Mouse (Mus musculus): ENCODE data around the gene Gabrb3. TPM values are rescaled to one million over a fixed set of nuclear protein-coding genes. Genes with fewer than 3 reads are reported as not detected.

Gene Gabrb3
- polyA plus RNA-seq, 1 experiment from 2014 or later = 22.8 TPM

DNA sequence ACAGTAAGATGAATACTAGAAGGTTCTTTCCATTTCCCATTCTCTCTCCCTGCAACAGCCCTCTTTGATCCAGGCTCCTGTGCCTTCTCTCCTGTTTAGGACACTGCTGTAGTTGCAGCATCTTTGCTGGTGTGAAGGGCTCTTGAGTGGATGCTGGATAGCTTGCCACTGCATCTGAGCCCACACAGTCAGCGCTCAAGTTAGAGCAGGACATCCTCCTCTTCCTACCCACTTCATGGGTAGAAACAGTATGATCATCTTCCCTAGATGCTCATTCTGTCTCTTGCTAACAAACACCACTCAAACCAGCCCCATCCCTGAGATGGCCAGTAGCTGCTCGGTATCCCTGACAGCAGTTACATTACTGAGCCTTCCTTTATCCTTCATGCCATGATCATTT, 227.9 kb downstream of the Gabrb3 start:
- H3K36me3 ChIP-seq = no peaks in the 10 kb centered on the region
- no peak overlapping the region for H3K4me2 ChIP-seq (replicated peaks)
- no peaks in the 10 kb centered on the region for H3K27me3 ChIP-seq (replicated peaks)
- H3K4me1 ChIP-seq = no peaks in the 10 kb centered on the region
- no peak overlapping the region for H3K27ac ChIP-seq
- 94% methylated on average over 2 of the region's 2 CpGs for WGBS
- no peak for ATAC-seq (ENCODE audit: low FRiP score, low read depth)
- no peaks in the 10 kb centered on the region for H3K9me3 ChIP-seq
- H3K4me3 ChIP-seq = no peak overlapping the region
- no peak overlapping the region for H3K9ac ChIP-seq

DNA sequence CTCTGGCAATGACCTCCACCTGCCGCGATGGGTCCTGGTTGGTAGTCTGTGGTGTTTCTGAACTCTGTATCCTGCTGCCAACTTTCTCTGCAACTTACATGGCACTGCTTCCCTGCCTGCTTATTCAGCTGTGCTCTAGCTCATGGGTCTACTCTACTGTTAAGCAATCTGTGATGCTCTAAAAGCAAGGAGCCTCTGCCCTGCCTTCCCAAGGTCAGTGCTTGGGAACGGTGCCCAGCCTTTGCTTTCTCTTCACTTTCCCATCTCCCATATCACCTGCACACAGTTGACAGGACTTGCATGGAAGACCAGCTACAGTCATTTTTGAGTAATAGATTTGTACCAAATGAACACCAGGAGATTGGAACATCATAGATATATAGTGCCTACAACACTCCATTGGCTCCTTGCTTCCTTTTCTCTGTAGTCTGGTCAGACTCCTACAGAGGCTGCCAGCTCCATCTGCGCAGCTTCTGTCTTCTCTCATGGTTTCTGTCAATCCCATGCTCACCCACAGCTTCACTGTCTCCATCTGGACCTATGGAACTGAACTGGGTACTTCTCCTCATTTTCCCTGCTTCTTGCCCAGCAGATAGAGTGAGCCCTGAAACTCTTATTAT, 228.8 kb downstream of the Gabrb3 start:
- Histone ChIP-seq H3K9me3 (no peaks in the 10 kb centered on the region), H3K27me3 (replicated peaks) (no peaks in the 10 kb centered on the region), H3K4me3 (no peak overlapping the region), H3K4me1 (no peaks in the 10 kb centered on the region), H3K27ac (no peak overlapping the region), H3K9ac (no peak overlapping the region), H3K4me2 (replicated peaks) (no peak overlapping the region), H3K36me3 (no peaks in the 10 kb centered on the region)
- ATAC-seq (ENCODE audit: low FRiP score, low read depth) = no peak
- 89% methylated on average over 4 of the region's 4 CpGs for WGBS

DNA sequence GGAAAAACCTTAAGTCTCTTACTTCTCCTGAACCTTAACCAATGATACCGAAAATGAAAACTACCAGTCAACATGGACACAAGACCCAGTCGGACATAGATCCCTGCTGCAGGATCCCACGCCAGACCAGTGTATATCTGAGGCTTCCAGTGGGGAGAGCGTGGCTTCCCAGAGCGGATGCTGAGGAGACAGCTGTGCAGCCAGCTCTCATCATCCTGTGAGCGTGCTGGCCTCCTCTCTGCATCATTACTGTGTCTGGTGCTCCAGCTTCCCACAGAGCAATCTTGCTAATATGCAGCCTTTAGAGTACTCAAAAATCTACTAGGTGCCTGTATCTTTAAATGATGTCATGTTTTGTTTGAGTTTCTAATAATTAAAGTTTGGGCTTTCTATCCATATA, 257.9 kb downstream of the Gabrb3 start:
- no peaks in the 10 kb centered on the region for H3K9me3 ChIP-seq
- no peak for ATAC-seq (ENCODE audit: low FRiP score, low read depth)
- WGBS = 85% methylated on average over 6 of the region's 6 CpGs
- no peaks in the 10 kb centered on the region for H3K27me3 ChIP-seq (replicated peaks)
- no peak overlapping the region for H3K9ac ChIP-seq
- H3K36me3 ChIP-seq = no peaks in the 10 kb centered on the region
- no peak overlapping the region for H3K27ac ChIP-seq
- H3K4me1 ChIP-seq = no peaks in the 10 kb centered on the region
- H3K4me2 ChIP-seq (replicated peaks) = no peak overlapping the region
- no peak overlapping the region for H3K4me3 ChIP-seq

DNA sequence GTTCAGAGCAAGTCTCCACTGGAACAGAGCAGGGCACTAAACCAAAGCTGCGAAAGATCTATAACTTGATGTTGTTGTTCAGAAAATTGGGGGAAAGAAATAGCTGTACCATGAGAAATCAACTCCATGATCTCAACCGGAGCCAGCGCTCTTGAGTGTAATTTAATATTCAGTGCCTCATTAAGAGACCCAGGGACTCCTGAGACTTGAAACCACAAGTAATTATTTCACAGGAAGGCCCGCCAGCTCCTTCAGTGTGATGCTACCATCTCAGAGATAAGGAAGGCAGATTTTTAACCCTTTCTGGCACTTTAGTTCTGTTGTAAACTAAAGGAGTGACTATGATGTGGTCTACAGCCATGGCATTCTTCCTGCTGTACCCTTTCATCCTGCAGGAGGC, 270.3 kb downstream of the Gabrb3 start:
- no peak overlapping the region for H3K4me3 ChIP-seq
- ATAC-seq (ENCODE audit: low FRiP score, low read depth) = no peak
- no peak overlapping the region for H3K27ac ChIP-seq
- H3K4me1 ChIP-seq = no peaks in the 10 kb centered on the region
- 78% methylated on average over 4 of the region's 4 CpGs for WGBS
- no peak overlapping the region for H3K9ac ChIP-seq
- H3K9me3 ChIP-seq = no peaks in the 10 kb centered on the region
- H3K36me3 ChIP-seq = no peaks in the 10 kb centered on the region
- H3K27me3 ChIP-seq (replicated peaks) = no peaks in the 10 kb centered on the region
- no peak overlapping the region for H3K4me2 ChIP-seq (replicated peaks)

DNA sequence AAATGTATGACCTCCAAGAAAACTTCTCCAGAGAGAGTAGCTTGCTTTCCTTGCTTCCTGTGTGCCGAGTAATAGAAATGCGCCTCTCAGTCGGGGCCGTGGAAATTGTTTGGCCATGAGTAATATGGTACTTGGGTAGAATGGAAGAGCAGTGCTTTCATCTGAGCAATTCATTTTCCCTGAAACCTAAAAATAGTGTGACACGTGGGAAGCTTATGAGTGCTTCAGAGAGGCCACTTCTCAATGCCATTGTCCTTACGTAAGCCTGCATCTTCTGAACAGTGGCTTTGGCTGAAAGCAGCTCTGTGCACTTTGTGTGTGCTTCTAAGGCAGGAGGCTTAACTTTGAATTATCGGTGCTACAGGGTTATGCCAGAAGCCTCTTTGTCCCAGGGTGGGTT, 280.9 kb downstream of the Gabrb3 start:
- Histone ChIP-seq H3K4me2 (replicated peaks) (no peak overlapping the region), H3K27me3 (replicated peaks) (no peaks in the 10 kb centered on the region), H3K9me3 (no peaks in the 10 kb centered on the region), H3K27ac (no peak overlapping the region), H3K4me3 (no peak overlapping the region), H3K4me1 (no peaks in the 10 kb centered on the region), H3K9ac (no peak overlapping the region), H3K36me3 (no peaks in the 10 kb centered on the region)
- no peak for ATAC-seq (ENCODE audit: low FRiP score, low read depth)
- 84% methylated on average over 7 of the region's 7 CpGs for WGBS

DNA sequence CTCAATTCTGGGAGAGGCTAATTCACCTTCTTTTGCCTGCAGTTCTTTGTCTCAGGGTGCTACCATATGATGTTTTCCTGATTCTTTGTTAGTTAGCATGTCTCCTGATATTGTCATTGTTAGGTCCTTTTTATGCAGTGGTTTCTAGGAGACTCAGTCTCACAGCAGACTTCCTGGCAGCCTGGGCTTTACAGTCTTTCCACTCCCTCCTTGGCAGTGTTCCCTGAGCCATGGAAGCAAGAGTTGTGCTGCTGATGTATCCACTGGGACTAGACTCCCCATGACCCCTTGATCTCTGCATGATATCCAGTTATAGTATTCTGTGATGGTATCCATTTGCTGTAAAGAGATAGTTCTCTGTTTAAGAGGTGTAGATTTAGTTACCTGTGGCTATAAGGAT, 281.6 kb downstream of the Gabrb3 start:
- Histone ChIP-seq H3K27me3 (replicated peaks) (no peaks in the 10 kb centered on the region), H3K9me3 (no peaks in the 10 kb centered on the region), H3K4me1 (no peaks in the 10 kb centered on the region), H3K4me2 (replicated peaks) (no peak overlapping the region), H3K9ac (no peak overlapping the region), H3K27ac (no peak overlapping the region), H3K36me3 (no peaks in the 10 kb centered on the region), H3K4me3 (no peak overlapping the region)
- ATAC-seq (ENCODE audit: low FRiP score, low read depth) = no peak

DNA sequence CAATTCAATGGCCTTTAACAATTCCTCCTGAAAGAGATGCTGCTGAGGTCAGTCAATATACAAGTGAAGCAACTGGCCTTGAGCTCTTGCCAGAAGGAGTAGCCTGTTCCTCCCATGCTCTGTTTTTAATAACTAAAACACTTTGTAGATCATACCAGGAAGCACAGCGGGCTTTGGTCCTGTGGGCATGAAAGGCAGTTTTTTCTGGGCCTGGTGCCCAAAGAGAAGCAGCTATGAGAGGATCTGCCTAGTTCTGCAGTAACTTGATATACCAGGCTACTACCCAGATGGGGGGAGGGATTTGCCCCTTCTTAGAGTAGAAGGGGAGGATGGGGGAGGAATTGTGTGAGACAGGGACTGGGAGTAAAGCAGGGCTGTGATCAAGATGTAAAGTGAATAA, 284.1 kb downstream of the Gabrb3 start:
- Histone ChIP-seq H3K9me3 (no peaks in the 10 kb centered on the region), H3K4me3 (no peak overlapping the region), H3K36me3 (no peaks in the 10 kb centered on the region), H3K27ac (no peak overlapping the region), H3K4me2 (replicated peaks) (no peak overlapping the region), H3K27me3 (replicated peaks) (no peaks in the 10 kb centered on the region), H3K9ac (no peak overlapping the region), H3K4me1 (peaks cover 3% of the 10 kb centered on the region; the same call in 1 of the 2 replicates)
- no peak for ATAC-seq (ENCODE audit: low FRiP score, low read depth)
- 85% methylated on average over 1 of the region's 1 CpGs for WGBS

DNA sequence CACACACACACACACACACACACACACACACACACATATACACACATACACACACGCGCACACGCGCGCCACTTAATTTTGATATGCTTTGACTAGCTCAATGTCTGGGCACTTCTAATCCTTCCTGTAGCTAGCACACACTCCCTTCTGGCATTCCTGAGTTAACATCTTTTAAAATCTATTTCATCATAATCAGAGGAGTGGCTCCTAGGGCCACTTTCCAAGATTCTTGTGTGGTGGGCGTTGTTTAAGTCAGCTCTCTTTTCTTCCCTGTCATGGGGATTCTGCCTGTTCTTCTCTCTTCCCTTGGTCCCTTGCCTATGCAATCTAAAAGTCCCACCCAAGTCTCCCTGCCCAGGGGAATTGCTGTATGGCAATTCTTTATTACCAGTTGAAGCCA, 286.6 kb downstream of the Gabrb3 start:
- no peaks in the 10 kb centered on the region for H3K36me3 ChIP-seq
- H3K27me3 ChIP-seq (replicated peaks) = no peaks in the 10 kb centered on the region
- 96% methylated on average over 6 of the region's 6 CpGs for WGBS
- no peak overlapping the region for H3K27ac ChIP-seq
- H3K4me2 ChIP-seq (replicated peaks) = no peak overlapping the region
- no peak overlapping the region for H3K4me3 ChIP-seq
- H3K9me3 ChIP-seq = no peaks in the 10 kb centered on the region
- ATAC-seq (ENCODE audit: low FRiP score, low read depth) = no peak
- no peak overlapping the region for H3K9ac ChIP-seq
- H3K4me1 ChIP-seq = peaks cover 3% of the 10 kb centered on the region; the same call in 1 of the 2 replicates

DNA sequence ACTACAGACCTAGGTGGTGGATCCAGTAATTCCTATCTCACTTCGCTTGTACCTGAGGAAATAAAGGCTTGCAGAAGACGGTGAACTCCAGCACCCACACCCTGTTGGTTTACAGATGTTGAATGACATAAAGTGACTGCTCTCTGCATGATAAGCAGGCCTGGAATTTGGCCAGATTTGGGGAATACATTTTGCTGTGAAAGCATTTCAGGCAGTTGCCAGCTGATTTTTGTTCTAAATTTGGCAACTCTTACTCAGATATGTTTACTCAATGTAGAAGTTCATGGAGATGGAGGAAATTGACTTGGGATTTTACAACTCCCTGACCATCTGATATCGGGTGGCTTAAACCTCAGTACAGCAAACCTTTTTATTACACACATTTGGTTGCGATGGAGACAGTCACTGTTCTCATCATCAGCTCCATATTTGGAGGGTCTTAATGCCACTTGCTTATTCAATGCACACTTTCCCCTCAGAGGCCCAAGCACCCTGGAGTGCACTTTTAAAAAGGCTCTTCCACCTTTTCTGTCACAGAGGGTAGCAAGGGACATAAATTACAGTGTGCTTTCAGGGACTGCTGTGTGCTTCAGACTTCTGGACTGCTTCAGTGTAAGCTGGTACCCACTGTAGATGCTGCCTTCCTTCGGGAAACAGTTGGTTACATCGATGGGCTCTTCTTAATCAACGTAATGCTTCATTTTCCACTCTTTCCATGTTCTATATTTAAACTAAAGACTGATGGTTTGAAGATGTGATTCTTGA, 287.7 kb downstream of the Gabrb3 start:
- no peak overlapping the region for H3K4me3 ChIP-seq
- H3K4me2 ChIP-seq (replicated peaks) = no peak overlapping the region
- H3K9ac ChIP-seq = no peak overlapping the region
- H3K36me3 ChIP-seq = no peaks in the 10 kb centered on the region
- H3K9me3 ChIP-seq = no peaks in the 10 kb centered on the region
- no peak overlapping the region for H3K27ac ChIP-seq
- no peaks in the 10 kb centered on the region for H3K27me3 ChIP-seq (replicated peaks)
- H3K4me1 ChIP-seq = peaks cover 3% of the 10 kb centered on the region; the same call in 1 of the 2 replicates
- peak; percentile 74 for ATAC-seq (ENCODE audit: low FRiP score, low read depth)
- 61% methylated on average over 7 of the region's 7 CpGs for WGBS

DNA sequence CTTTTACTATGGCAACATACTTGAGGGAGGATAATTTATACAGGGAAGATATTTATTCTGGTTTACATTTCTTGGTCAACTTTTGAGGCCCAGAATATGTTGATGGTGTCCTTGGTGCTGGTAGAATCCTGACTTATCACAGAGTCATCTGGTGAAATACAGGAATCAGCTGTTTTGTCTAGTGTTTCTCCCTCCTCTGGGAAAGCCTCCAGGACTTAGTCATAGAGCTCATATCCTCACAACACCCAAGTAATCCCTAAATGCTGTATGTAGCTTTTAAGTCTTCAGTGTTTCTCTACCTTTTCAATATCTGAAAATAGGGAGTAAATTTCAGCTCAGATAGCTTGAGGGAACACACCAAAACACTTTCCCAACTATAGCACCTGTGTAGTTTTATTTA, 292.2 kb downstream of the Gabrb3 start:
- no peaks in the 10 kb centered on the region for H3K36me3 ChIP-seq
- H3K9ac ChIP-seq = no peak overlapping the region
- no peak overlapping the region for H3K27ac ChIP-seq
- no peak overlapping the region for H3K4me3 ChIP-seq
- H3K4me1 ChIP-seq = peaks cover 3% of the 10 kb centered on the region; the same call in 1 of the 2 replicates
- no peak overlapping the region for H3K4me2 ChIP-seq (replicated peaks)
- no peak for ATAC-seq (ENCODE audit: low FRiP score, low read depth)
- no peaks in the 10 kb centered on the region for H3K27me3 ChIP-seq (replicated peaks)
- H3K9me3 ChIP-seq = no peaks in the 10 kb centered on the region

DNA sequence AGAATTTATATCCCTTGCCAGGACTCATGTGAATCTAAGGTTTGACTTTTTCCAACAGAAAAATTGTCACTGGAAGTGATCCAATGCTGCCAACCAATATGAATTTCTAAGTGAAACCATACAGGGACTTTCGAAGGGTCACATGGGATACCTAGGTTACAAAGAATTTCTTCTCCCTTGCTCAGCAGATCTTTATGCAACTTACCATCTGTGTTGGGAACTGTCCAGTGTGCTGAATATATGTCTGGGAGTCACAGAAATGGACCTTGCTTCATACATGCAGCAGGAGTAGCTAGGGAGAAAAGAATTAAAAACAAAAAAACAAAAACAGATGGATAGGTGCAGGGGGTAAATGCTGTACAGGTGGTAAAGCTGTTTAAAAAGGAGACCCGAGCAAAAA, 327.3 kb downstream of the Gabrb3 start:
- H3K36me3 ChIP-seq = no peaks in the 10 kb centered on the region
- ATAC-seq (ENCODE audit: low FRiP score, low read depth) = no peak
- no peaks in the 10 kb centered on the region for H3K27me3 ChIP-seq (replicated peaks)
- no peak overlapping the region for H3K27ac ChIP-seq
- 79% methylated on average over 2 of the region's 2 CpGs for WGBS
- no peak overlapping the region for H3K9ac ChIP-seq
- H3K4me2 ChIP-seq (replicated peaks) = no peak overlapping the region
- H3K9me3 ChIP-seq = no peaks in the 10 kb centered on the region
- no peak overlapping the region for H3K4me3 ChIP-seq
- no peaks in the 10 kb centered on the region for H3K4me1 ChIP-seq

DNA sequence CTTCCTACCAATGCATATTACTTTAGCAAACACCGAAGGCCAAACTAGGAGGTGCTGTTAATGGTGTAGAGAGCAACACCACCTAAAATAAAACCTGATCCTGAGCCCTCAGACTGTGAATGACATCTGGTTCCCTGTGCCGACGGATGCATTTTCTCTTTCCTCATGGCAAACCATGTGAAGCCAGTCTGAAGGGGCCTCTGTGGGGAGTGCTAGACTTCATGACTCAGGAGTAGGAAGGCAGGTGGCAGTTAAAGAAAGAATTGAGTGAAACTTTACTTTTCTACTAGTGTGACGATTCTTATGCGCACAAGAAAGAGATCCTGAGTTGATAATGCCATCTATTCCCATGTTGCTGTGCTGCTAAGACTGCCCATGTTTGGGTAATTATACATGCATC, 341.0 kb downstream of the Gabrb3 start:
- no peak overlapping the region for H3K4me3 ChIP-seq
- no peak overlapping the region for H3K9ac ChIP-seq
- no peaks in the 10 kb centered on the region for H3K9me3 ChIP-seq
- no peak overlapping the region for H3K27ac ChIP-seq
- H3K36me3 ChIP-seq = no peaks in the 10 kb centered on the region
- no peaks in the 10 kb centered on the region for H3K27me3 ChIP-seq (replicated peaks)
- 92% methylated on average over 5 of the region's 5 CpGs for WGBS
- H3K4me2 ChIP-seq (replicated peaks) = no peak overlapping the region
- no peak for ATAC-seq (ENCODE audit: low FRiP score, low read depth)
- no peaks in the 10 kb centered on the region for H3K4me1 ChIP-seq

DNA sequence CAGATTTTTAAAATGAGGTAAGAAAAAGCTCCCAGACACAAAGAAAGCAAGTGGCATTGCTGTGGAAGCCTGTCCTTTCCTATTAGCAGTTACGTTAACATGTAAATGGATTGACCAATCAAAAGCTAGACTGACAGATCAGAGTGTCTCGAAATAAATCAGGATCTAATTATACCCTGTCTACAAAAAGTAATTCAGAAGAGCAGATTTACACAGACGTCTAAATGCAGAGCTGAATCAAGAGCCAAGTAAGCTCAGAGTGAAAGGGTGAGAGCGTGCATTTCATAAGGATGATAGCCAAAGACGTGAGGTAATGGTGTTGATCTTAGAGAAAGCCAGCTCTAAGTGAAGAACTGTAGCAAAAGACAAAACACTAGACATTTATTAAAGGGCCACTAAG, 359.3 kb downstream of the Gabrb3 start:
- Histone ChIP-seq H3K27ac (no peak overlapping the region), H3K36me3 (no peaks in the 10 kb centered on the region), H3K4me3 (no peak overlapping the region), H3K4me2 (replicated peaks) (no peak overlapping the region), H3K27me3 (replicated peaks) (no peaks in the 10 kb centered on the region), H3K9me3 (no peaks in the 10 kb centered on the region), H3K4me1 (no peaks in the 10 kb centered on the region), H3K9ac (no peak overlapping the region)
- ATAC-seq (ENCODE audit: low FRiP score, low read depth) = no peak
- 60% methylated on average over 5 of the region's 5 CpGs for WGBS
